Mouse (Mus musculus) olfactory bulb, adult 2 months (tissue): ENCODE results near the gene Smad6. TPM values are rescaled to one million over a fixed set of nuclear protein-coding genes. Genes with fewer than 3 reads are reported as not detected.

Experiments
- H3K27ac ChIP-seq: fragments of 200-500 bp; 2 replicates; pipeline ENCODE4 v1.5.1; 2012; ENCODE audit warnings: low read depth, low read length; ENCODE audit not compliant: insufficient read depth
- H3K4me1 ChIP-seq: fragments of 200-500 bp; 2 replicates; pipeline ENCODE4 v1.6.1; 2012; ENCODE audit warnings: low read length; ENCODE audit not compliant: control insufficient read depth, insufficient read depth
- H3K4me3 ChIP-seq: fragments of 200-500 bp; 2 replicates; pipeline ENCODE4 v1.5.1; 2012; ENCODE audit warnings: mild to moderate bottlenecking, low read depth, low read length, moderate library complexity; ENCODE audit not compliant: insufficient read depth
- CTCF ChIP-seq: fragments of 200-500 bp; IDR thresholded peaks from 2 replicates; pipeline ENCODE4 v1.5.1; 2012; ENCODE audit warnings: low read depth, mild to moderate bottlenecking, low read length, moderate library complexity; ENCODE audit not compliant: insufficient read depth
- POLR2A ChIP-seq: fragments of 200-500 bp; IDR thresholded peaks from 2 replicates; pipeline ENCODE4 v1.6.1; 2012; ENCODE audit warnings: mild to moderate bottlenecking, low read depth, low read length, moderate library complexity; ENCODE audit not compliant: insufficient read depth
- WGBS: fragments of 180-500 bp; shearing (Covaris S2); methylation state at CpG from one replicate; pipeline ENCODE4 v1.1.7; 2018; 5-methylcytosine and 5-hydroxymethylcytosine counted together
- polyA plus RNA-seq: library from polyadenylated mRNA; stranded (reverse); fragments of >200 nt; gene quantifications from 2 replicates; pipeline ENCODE4 v1.2.4, GENCODE M21; 2012; ENCODE audit warnings: low replicate concordance; ENCODE audit not compliant: missing spikeins, insufficient read depth, insufficient read length

The Smad6 gene
- polyA plus RNA-seq, 1 experiment: not detected

DNA sequence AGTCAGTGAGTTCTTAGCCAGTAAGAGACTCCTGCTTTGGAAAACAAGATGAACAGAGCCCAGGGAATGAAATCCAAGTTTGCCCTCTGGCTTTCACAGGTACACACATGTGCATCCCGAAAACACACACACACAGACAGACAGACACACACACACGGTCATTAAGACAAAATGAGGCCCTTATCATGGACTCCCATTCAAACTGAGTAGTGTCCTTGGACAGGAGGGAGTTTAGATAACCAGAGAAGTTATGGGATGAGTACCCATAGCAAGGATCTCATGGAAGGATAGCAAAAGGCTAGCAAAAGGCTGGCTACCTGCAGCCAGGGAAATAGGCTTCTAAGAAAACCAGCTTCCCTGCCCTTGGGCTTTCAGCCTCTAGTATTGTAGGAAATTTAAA is 29.4 kb upstream of the Smad6 start:
- H3K4me3 ChIP-seq: no peak overlapping the region
- no peak overlapping the region for H3K27ac ChIP-seq
- WGBS: 93% methylated on average over 2 of the region's 2 CpGs
- peaks cover 10% of the 10 kb centered on the region for H3K4me1 ChIP-seq
- TF ChIP-seq POLR2A (no peak), CTCF (no peak)

DNA sequence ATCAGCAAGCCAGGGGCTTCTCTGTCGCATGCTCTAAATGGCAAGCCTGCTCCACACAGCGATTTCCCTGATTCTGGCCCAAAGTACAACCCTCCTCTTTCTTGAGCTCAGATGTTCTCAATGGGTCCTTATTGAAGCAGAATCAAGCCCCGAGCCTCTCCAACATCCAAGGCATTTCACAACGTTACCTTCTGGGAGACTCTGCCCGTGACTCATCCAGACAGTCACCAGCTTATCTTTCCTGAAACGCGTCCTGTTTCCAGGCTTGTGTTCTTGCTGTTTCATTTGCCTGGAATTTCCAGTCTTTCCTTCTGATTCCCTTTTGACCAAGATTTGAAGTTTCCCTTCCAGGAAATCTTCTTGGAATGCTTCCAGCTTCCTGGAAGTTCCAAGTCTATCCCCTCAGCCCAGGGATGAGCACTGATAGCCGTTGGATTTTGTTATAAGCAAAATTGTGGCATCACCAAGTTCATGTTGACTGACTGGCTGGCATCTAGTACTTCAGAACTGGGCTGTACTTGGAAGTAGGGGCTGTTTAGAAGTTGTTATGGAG is 28.7 kb upstream of the Smad6 start:
- TF ChIP-seq POLR2A (no peak), CTCF (no peak)
- WGBS: 35% methylated on average over 8 of the region's 8 CpGs
- no peak overlapping the region for H3K4me3 ChIP-seq

GRCm38 (mm10) chr9:64049471-64050380 is 27.9 kb upstream of the Smad6 start:
- TF ChIP-seq CTCF (no peak), POLR2A (no peak)
- H3K4me1 ChIP-seq: peaks cover 10% of the 10 kb centered on the region
- no peak overlapping the region for H3K27ac ChIP-seq
- 20% methylated on average over 32 of the region's 32 CpGs for WGBS
- peak overlapping the region; percentile 34 for H3K4me3 ChIP-seq

More for the DNA sequence above, 28.7 kb upstream of the Smad6 start:
- Histone ChIP-seq H3K27ac (no peak overlapping the region), H3K4me1 (peaks cover 10% of the 10 kb centered on the region)

DNA sequence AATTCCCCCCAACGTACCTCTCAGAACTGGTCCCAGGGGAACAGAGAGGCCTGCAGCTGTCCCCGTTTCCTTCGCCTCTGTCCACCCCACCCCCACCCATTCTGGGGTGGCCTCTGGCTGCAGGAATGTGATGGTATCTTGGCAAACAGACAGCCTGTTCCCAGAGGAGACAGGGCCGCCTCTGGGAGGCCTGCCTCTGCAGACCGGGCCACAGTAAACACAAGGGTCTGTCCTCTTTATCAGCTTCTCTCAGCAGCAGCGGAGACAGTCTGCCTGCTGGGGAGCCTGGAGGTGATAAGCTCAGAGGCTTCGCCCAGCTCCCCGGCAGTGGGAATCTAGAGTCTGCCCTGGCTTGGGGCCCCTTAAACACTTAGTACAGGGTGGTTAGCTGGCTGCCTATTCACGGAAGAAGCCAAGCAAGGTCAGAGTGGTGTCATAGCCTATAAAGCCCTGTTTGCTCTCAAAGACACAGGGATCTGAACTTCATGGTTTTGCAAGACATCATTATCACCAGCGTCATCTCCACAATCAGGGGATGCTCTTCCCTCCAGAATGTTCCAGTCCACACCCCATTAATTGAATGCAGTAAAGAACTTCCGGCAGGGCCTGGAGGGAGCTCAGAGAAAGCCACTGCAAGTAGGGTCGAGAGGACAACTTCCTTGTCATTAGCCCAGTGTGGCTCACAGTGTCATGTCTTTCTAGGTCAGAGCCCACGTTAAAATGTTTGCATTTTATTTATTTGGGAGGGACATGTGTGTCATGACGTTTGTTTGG is 23.4 kb upstream of the Smad6 start:
- no peak overlapping the region for H3K4me3 ChIP-seq
- WGBS: 67% methylated on average over 14 of the region's 14 CpGs

GRCm38 (mm10) chr9:64044343-64044742 is 22.5 kb upstream of the Smad6 start:
- H3K27ac ChIP-seq: no peak overlapping the region
- no peaks in the 10 kb centered on the region for H3K4me1 ChIP-seq
- 85% methylated on average over 8 of the region's 8 CpGs for WGBS
- no peak overlapping the region for H3K4me3 ChIP-seq
- TF ChIP-seq CTCF (no peak), POLR2A (no peak)

More for the DNA sequence above, 23.4 kb upstream of the Smad6 start:
- Histone ChIP-seq H3K4me1 (peaks cover 7% of the 10 kb centered on the region), H3K27ac (no peak overlapping the region)
- TF ChIP-seq CTCF: no peak
- no peak for TF ChIP-seq POLR2A

DNA sequence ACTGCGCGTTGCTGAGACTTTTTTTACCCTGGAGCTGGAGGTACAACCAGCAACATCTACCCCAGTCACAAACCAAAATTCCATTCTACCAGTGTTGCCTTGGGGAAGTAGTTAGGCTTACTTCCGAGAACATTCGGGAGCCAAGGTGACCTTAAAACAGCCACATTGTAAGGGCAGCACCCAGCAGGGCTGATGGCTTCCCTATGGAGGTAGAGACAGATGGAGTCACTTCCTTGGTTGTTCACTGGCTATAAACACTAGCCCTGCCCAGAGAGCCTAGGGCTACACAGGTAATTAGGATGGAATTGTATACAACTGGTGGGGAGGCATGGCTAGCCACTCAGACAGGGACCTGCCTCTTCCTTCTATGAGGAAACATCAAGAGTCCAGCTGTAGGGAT is 21.1 kb upstream of the Smad6 start:
- 97% methylated on average over 4 of the region's 4 CpGs for WGBS
- Histone ChIP-seq H3K27ac (no peak overlapping the region), H3K4me1 (no peaks in the 10 kb centered on the region), H3K4me3 (no peak overlapping the region)
- TF ChIP-seq POLR2A (no peak), CTCF (no peak)

DNA sequence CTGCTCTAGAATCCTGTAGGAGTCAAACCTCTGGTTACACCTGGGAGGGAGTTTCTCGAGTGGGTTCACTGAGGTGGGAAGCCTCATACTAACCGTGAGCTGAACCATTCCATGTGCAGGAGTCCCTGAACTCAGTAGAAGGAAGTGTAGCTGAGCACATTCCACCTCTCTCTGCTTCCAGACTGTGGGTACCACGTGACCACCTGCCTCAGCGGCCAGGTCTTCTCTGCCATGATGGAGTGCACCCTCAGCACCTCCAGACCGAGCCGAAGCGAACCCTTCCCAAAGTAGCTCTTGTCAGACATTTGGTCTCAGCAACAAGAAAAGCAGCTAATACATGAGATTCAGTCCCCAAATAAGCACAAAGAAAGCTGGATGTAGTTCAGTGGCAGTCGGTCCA is 20.4 kb upstream of the Smad6 start:
- Histone ChIP-seq H3K4me3 (no peak overlapping the region), H3K27ac (no peak overlapping the region), H3K4me1 (no peaks in the 10 kb centered on the region)
- WGBS: 91% methylated on average over 8 of the region's 8 CpGs
- no peak for TF ChIP-seq CTCF
- TF ChIP-seq POLR2A: no peak

DNA sequence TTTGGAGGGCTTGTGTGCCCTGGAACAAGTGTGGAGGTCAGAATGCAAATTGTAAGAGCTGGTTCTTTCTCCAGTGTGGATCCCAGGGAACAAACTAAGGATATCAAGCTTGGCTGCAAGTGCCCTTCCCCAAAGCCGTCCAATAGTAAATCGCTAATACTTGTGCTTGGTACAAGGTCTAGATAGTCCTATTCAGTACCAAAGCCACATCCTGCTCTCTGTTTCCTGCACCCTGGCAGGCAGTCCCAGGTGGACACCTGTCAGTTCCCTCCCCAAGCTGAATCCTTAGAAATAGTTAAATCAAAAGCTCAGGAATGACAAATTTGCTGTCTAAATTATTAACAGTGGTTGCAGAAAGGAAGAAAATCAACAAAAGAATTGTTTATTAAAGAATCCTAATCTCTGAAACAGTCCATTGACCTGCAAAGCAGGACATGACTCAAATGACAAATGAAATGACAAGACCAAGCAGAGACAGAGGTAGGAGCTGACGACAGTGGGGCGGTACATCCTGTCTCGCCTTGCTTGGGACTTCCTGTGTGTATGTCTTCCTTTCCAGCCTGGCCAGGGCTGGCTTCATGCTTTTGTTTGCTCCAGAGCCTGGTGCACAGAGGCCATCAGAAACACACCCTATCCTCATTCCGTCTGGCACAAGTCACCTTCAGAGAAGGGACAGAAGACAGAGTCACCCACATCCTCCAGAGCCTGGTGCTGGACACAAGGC is 8.2 kb upstream of the Smad6 start:
- TF ChIP-seq CTCF: no peak
- TF ChIP-seq POLR2A: no peak
- Histone ChIP-seq H3K4me1 (no peaks in the 10 kb centered on the region), H3K4me3 (no peak overlapping the region), H3K27ac (no peak overlapping the region)
- WGBS: 86% methylated on average over 6 of the region's 6 CpGs

DNA sequence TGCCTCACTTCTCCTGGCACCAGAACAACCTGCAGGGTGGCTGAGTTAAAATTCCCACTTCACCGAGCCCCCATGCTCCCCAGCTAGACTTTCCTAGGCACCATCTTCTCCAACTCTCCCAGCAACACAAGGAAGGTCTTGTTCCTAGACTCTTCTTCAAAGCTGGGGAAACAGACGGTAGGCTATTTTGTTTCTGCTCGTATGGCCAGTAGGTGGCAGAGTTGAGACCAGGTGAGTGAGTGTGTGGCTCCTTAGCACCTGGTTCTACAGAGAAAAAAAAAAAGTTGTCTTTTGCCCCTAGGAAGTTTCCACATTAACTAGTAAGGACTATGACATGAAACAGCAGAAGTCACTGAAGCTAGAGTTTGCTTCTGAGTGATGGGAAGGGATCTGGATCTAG is 3.7 kb upstream of the Smad6 start:
- WGBS: 36% methylated on average over 3 of the region's 3 CpGs
- TF ChIP-seq CTCF: no peak
- TF ChIP-seq POLR2A: no peak
- Histone ChIP-seq H3K27ac (no peak overlapping the region), H3K4me3 (no peak overlapping the region), H3K4me1 (peaks cover 21% of the 10 kb centered on the region)
